Mouse (Mus musculus) midbrain, embryonic 16.5 days (tissue): ENCODE measurements around the gene Adad2. TPM values are rescaled to one million over a fixed set of nuclear protein-coding genes. Genes with fewer than 3 reads are reported as not detected.

Source experiments
- ATAC-seq: fragments of 200-750 bp; cut with Nextera tagmentation; 2 replicates; pipeline ENCODE4 v1.8.0; 2017; ENCODE audit warnings: moderate TSS enrichment
- H3K27ac ChIP-seq: fragments of 300-500 bp; sonication (generic); 2 replicates; pipeline ENCODE4 v1.5.1; 2014; ENCODE audit warnings: mild to moderate bottlenecking, low read length, mixed read lengths
- H3K27me3 ChIP-seq: fragments of 300-500 bp; sonication (generic); 2 replicates; pipeline ENCODE4 v1.6.1; 2014; ENCODE audit warnings: low read depth, low read length, mixed read lengths; ENCODE audit not compliant: control insufficient read depth, insufficient read depth
- H3K36me3 ChIP-seq: fragments of 300-500 bp; sonication (generic); 2 replicates; pipeline ENCODE4 v1.6.1; 2014; ENCODE audit warnings: mild to moderate bottlenecking, low read length, moderate library complexity, mixed read lengths; ENCODE audit not compliant: control insufficient read depth, insufficient read depth
- H3K4me1 ChIP-seq: fragments of 300-500 bp; sonication (generic); 2 replicates; pipeline ENCODE4 v1.6.1; 2014; ENCODE audit warnings: mild to moderate bottlenecking, low read length, mixed read lengths; ENCODE audit not compliant: control insufficient read depth, insufficient read depth
- H3K4me2 ChIP-seq: fragments of 300-500 bp; sonication (generic); 2 replicates; pipeline ENCODE4 v1.6.1; 2014; ENCODE audit warnings: mild to moderate bottlenecking, low read length, mixed read lengths
- H3K4me3 ChIP-seq: fragments of 300-500 bp; sonication (generic); 2 replicates; pipeline ENCODE4 v1.5.1; 2014; ENCODE audit warnings: low read depth, mild to moderate bottlenecking, low read length, moderate library complexity, mixed read lengths
- H3K9ac ChIP-seq: fragments of 300-500 bp; sonication (generic); 2 replicates; pipeline ENCODE4 v1.6.1; 2014; ENCODE audit warnings: low read depth, low read length, mixed read lengths
- H3K9me3 ChIP-seq: fragments of 300-500 bp; sonication (generic); replicated peaks from 2 replicates; pipeline ENCODE4 v1.6.1; 2014; ENCODE audit warnings: mild to moderate bottlenecking, low read length, mixed read lengths; ENCODE audit not compliant: control insufficient read depth, poor library complexity, severe bottlenecking
- WGBS: fragments of 180-500 bp; shearing (Covaris S2); extraction: QIAGEN DNeasy Blood & Tissue Kit; methylation state at CpG from one replicate; pipeline ENCODE4 v1.1.7; 2014; 5-methylcytosine and 5-hydroxymethylcytosine counted together
- polyA plus RNA-seq: library from polyadenylated mRNA; unstranded; fragments of >200 nt; fragmentation: Nextera tagmentation; extraction: Ambion mirVana; gene quantifications from 2 replicates; pipeline ENCODE4 v1.2.1, GENCODE M21; 2015

Gene Adad2
- polyA plus RNA-seq, 1 experiment from 2014 or later: 0.19 TPM

DNA sequence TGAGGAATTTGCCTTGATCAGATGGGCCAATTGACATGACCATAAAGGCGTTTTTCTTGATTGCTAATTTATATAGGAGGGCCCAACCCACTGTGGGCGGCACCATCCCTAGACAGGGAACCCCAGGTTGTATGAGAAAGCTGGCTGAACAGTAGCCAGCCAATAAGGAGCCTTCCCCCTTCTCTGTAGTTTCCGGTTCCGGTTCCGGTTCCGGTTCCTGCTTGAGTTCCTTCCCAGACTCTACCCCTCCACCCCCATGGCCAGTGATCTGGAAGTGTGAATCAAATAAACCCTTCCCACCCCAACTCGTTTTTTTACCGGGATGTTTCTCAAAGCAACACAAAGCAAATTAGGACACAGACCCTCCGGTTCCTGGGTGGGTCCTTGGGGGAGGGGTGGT lies 19.7 kb downstream of the Adad2 start:
- H3K4me1 ChIP-seq: peaks cover 4% of the 10 kb centered on the region; the same call in 1 of the 2 replicates
- no peaks in the 10 kb centered on the region for H3K9me3 ChIP-seq
- no peak overlapping the region for H3K4me3 ChIP-seq
- peaks cover 9% of the 10 kb centered on the region; the same call in 1 of the 2 replicates for H3K27me3 ChIP-seq
- no peak overlapping the region for H3K27ac ChIP-seq
- WGBS: 91% methylated on average over 9 of the region's 9 CpGs
- no peak overlapping the region for H3K4me2 ChIP-seq
- no peak for ATAC-seq
- no peaks in the 10 kb centered on the region for H3K36me3 ChIP-seq
- no peak overlapping the region for H3K9ac ChIP-seq

DNA sequence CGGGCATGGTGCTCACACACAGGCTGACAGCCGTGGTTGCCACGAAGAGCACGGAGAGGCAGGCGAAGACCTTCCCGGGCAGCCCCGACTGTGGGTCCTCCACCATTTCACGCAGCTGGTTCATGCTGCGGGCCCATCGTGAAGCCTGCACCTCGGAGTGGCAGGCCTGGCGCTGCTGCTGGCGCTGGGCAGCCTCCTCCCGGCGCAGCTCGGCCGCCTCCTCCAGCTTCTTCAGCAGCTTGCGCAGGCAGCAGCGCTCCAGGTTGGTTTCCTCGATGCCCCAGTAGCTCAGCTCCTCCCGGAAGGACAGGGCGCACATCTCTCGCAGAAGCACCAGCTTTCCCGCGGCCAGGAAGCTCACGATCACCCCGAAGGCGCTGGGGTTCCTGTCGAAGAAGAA lies 20.4 kb downstream of the Adad2 start:
- peaks cover 9% of the 10 kb centered on the region; the same call in 1 of the 2 replicates for H3K27me3 ChIP-seq
- H3K4me3 ChIP-seq: no peak overlapping the region
- no peak for ATAC-seq
- H3K27ac ChIP-seq: no peak overlapping the region
- no peaks in the 10 kb centered on the region for H3K36me3 ChIP-seq
- 52% methylated on average over 29 of the region's 29 CpGs for WGBS
- H3K4me1 ChIP-seq: peaks cover 4% of the 10 kb centered on the region; the same call in 1 of the 2 replicates
- H3K9ac ChIP-seq: no peak overlapping the region
- no peak overlapping the region for H3K4me2 ChIP-seq
- no peaks in the 10 kb centered on the region for H3K9me3 ChIP-seq

DNA sequence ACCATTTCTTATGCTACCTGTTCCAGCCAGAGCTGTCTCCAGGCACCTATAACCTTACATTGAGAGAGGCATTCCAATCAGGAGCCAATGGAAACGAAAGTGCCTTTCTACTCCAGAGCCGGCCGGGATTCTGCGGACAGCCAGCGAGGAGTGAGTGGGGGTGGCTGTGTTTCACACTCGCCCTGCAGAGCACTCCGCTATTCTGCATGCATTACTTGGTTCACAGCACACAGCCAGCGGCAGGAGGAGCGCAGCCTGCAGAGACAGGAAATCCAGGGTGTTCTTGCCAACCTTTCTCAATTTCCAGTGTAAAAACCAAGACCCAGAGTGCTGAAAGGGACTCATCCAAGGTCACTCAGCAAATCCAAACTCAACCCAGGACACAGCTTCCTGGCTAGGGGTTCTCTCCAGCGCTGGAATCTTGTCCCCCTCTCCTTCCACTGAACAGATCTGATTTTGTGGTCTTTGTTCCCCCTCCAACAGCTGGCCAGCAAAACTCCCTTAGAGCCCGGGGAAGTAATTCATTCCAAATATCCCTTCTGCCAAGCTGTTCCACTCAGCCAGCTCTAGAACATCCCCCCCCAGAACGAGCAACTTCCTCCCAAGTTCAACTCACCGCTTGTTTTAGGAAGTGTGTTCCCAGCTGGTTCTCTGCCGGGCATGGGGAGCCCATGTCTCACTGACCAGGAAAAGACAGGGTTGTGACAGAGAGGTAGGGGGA lies 22.2 kb downstream of the Adad2 start:
- H3K27me3 ChIP-seq: peaks cover 9% of the 10 kb centered on the region; the same call in 1 of the 2 replicates
- H3K9me3 ChIP-seq: no peaks in the 10 kb centered on the region
- no peak overlapping the region for H3K27ac ChIP-seq
- H3K4me2 ChIP-seq: no peak overlapping the region
- H3K9ac ChIP-seq: no peak overlapping the region
- 14% methylated on average over 14 of the region's 14 CpGs for WGBS
- ATAC-seq: no peak
- H3K4me1 ChIP-seq: peaks cover 4% of the 10 kb centered on the region; the same call in 1 of the 2 replicates
- H3K4me3 ChIP-seq: no peak overlapping the region
- no peaks in the 10 kb centered on the region for H3K36me3 ChIP-seq

DNA sequence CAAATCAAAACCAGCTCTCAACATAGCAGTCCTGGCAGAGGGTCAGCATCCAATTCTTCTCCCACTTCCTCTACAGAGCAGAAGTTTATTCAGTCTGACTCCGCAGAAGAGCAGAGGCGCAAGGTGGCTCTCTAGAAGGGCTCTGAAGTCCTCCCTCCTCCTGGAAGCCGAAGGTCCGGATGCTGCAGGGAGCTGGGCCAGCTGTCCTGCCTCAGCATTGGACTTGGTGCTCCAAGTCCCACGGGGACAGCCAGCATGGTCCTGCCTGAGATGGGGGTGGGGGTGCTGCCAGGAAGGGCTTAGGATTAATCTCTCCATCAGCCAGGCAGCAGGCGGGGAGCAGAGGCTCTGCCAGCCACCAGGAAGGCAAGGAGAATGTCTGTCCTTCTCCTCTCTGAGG lies 22.8 kb downstream of the Adad2 start, which contains the start of gene Kcng4:
Gene Kcng4, minus strand, starts transcription at position 303 of the 400 bp plus-strand sequence.
- Histone ChIP-seq H3K4me3 (no peak within 1 kb of the TSS), H3K27ac (no peak within 1 kb of the TSS), H3K36me3 (no peaks in the 10 kb centered on the region), H3K27me3 (peaks cover 9% of the 10 kb centered on the region; the same call in 1 of the 2 replicates), H3K9me3 (no peaks in the 10 kb centered on the region), H3K4me1 (peaks cover 4% of the 10 kb centered on the region; the same call in 1 of the 2 replicates), H3K4me2 (no peak within 1 kb of the TSS), H3K9ac (no peak within 1 kb of the TSS)
- no peak for ATAC-seq
- 25% methylated on average over 6 of the region's 6 CpGs for WGBS

DNA sequence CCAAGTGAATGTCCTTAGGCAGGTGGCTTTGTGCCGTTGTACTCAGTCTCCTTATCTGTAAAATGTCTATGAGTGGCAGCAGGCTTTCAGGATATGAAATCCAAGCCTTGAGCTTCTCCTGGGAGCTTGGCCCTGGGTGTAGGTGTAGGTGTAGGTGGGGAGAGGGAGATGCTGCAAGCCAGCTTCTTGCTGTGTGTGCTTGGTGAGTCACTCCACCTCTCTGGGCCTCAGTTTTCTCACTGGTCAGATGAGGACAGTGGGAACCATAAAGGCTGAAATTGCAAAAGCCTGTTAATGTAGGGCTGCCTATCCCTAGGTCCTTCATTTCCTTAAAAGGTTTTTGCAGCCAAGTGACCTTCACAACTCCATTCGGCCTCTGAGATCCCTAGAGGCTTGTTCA lies 23.4 kb downstream of the Adad2 start:
- Histone ChIP-seq H3K27me3 (peaks cover 9% of the 10 kb centered on the region; the same call in 1 of the 2 replicates), H3K4me1 (peaks cover 4% of the 10 kb centered on the region; the same call in 1 of the 2 replicates), H3K4me3 (no peak overlapping the region), H3K9ac (no peak overlapping the region), H3K4me2 (no peak overlapping the region), H3K9me3 (no peaks in the 10 kb centered on the region), H3K36me3 (no peaks in the 10 kb centered on the region), H3K27ac (no peak overlapping the region)
- 60% methylated on average over 2 of the region's 2 CpGs for WGBS
- no peak for ATAC-seq

DNA sequence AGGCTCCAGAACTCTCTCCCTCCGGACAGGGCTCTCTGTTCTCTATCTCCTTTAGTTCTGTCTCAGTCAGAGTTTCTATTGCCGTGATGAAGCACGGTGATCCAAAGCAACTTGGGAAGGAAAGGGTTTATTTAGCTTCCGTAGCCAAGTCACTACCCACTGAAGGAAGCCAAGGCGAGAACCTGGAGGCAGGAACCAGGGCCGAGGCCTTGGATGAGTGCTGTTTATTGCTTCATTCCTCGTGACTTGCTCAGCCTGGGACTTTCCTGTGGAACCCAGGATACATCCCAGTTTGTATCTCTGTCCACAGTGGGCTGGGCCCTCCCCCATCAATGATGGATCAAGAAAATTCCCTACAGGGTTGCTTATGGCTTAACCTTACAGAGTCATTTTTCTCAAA lies 24.2 kb downstream of the Adad2 start:
- no peak overlapping the region for H3K4me2 ChIP-seq
- 72% methylated on average over 7 of the region's 7 CpGs for WGBS

DNA sequence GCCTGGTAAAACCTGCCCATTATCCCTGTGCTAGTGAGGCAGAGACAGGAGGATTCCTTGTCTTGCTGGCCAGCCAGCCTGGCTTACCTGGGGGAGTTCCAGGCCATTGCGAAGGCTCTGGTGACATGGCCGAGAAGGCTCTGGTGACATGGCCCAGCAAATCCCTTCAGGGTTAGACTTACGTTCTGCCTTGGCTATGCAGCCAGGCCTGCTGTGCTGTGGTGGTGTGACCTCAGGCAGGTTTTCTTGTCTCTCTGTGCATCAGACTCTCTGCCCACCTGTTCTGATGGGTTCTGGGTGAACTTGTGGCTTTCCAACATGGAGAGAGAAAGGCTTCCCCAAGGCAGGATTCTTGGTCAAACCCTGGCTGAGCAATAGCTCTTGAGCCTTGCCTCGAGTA lies 24.8 kb downstream of the Adad2 start:
- no peak for ATAC-seq
- Histone ChIP-seq H3K27ac (no peak overlapping the region), H3K36me3 (no peaks in the 10 kb centered on the region), H3K4me1 (peaks cover 4% of the 10 kb centered on the region; the same call in 1 of the 2 replicates), H3K4me3 (no peak overlapping the region), H3K9ac (no peak overlapping the region), H3K9me3 (no peaks in the 10 kb centered on the region), H3K27me3 (peaks cover 9% of the 10 kb centered on the region; the same call in 1 of the 2 replicates), H3K4me2 (no peak overlapping the region)
- WGBS: 87% methylated on average over 4 of the region's 4 CpGs

More for the DNA sequence above, 24.2 kb downstream of the Adad2 start:
- peaks cover 4% of the 10 kb centered on the region; the same call in 1 of the 2 replicates for H3K4me1 ChIP-seq
- no peaks in the 10 kb centered on the region for H3K36me3 ChIP-seq
- no peak for ATAC-seq
- no peak overlapping the region for H3K9ac ChIP-seq
- H3K9me3 ChIP-seq: no peaks in the 10 kb centered on the region
- H3K27me3 ChIP-seq: peaks cover 9% of the 10 kb centered on the region; the same call in 1 of the 2 replicates
- H3K4me3 ChIP-seq: no peak overlapping the region
- no peak overlapping the region for H3K27ac ChIP-seq

DNA sequence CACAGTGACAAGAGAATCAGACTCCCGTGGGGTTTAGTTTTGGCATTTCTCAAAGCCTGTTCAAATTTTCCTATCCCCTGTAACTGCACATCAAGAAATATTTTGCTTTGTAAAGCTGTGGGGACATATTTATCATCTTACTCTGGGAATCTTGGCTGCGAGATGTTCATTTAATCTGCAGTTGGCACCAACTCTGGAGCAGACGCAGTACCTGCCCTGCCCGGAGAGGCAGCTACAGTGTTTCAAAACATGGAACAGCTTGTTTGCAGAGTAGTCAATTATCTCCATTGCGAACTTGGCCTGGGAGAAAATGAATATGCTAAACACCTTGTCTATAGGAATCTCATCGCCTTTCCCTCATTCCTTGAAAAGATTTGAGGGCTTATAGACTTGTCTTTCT lies 25.7 kb downstream of the Adad2 start:
- no peak overlapping the region for H3K27ac ChIP-seq
- WGBS: 73% methylated on average over 6 of the region's 6 CpGs
- H3K4me3 ChIP-seq: no peak overlapping the region
- no peaks in the 10 kb centered on the region for H3K36me3 ChIP-seq
- peaks cover 4% of the 10 kb centered on the region; the same call in 1 of the 2 replicates for H3K4me1 ChIP-seq
- no peak overlapping the region for H3K9ac ChIP-seq
- H3K9me3 ChIP-seq: no peaks in the 10 kb centered on the region
- no peak overlapping the region for H3K4me2 ChIP-seq
- no peak for ATAC-seq
- peaks cover 9% of the 10 kb centered on the region; the same call in 1 of the 2 replicates for H3K27me3 ChIP-seq

DNA sequence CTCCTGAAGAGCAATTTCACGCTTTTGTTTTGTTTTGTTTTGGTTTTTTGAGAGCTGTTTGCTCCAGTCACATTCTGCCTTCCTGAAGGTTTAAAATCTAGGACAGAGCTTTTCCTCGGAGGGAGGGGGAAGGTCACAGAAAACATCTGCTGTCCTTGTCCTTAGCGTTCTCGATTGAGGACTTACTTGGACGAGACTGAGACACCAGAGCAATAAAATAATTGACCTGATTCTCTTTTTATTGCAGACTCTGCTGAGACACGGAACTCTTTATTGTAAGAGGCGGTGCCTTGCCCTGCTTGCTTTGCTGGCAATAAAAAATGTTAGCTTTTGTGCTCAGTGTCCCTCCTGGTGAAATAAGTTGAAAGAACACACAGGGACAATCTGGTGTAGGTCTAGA lies 27.3 kb downstream of the Adad2 start:
- H3K4me1 ChIP-seq: peaks cover 6% of the 10 kb centered on the region; the same call in 1 of the 2 replicates
- no peak overlapping the region for H3K9ac ChIP-seq
- H3K4me3 ChIP-seq: no peak overlapping the region
- WGBS: 64% methylated on average over 7 of the region's 7 CpGs
- H3K36me3 ChIP-seq: no peaks in the 10 kb centered on the region
- H3K27me3 ChIP-seq: peaks cover 4% of the 10 kb centered on the region; the same call in 1 of the 2 replicates
- ATAC-seq: no peak
- no peak overlapping the region for H3K27ac ChIP-seq
- H3K9me3 ChIP-seq: no peaks in the 10 kb centered on the region
- H3K4me2 ChIP-seq: no peak overlapping the region
